24 mouse cellular contexts compared by ENCODE assay signal in the genomic region with DNA sequence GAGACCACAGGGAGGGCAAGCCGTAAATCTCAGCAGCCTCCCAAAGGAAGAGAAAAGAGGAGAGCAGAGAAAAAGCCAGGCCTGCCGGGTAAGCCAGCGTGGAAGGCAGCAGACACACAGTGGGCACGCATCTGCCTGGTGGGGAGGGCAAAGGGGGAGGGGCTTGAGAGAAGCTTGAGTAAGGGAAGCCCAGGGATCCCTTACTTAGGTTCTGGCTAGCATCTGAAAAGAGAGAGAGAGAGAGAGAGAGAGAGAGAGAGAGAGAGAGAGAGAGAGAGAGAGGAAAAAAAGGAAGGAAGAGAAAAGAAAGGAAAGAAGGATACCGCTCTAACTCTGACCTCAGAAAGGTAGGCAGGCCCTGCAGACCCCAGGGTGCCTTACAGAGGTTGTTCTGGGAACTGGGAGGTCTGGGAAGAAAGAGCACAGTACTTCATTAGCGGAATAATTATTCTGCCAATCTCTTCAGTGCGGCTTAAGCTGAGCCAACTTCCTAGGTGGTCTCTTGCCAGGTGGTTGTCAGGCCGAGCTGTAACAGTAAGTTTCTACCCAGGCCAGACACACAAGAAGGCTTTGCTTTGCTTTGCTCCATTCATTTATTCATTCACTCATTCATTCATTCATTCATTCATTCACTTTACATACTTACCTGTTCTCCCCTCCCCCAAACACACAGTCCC. TPM values are rescaled to one million over a fixed set of nuclear protein-coding genes. Genes with fewer than 3 reads are reported as not detected.
A peak's percentile ranks its signal among the peaks of the same experiment; 100 is the strongest.
DNase-seq lines count a peak whose midpoint lies in the region; ATAC-seq and TF ChIP-seq lines count a peak whose summit lies in the region.
"Had no signal": no experiment of that assay in that cellular context is flagged by ENCODE, and none has a peak within 500 bp of the region (broad histone marks: within the 10 kb centered on the region; RNA-seq: fewer than 3 reads in every experiment).

No protein-coding gene starts in this region.

- no peaks in the 10 kb centered on the region for H3K9me3 ChIP-seq in forebrain, embryonic 11.5 days (ENCODE audit: control insufficient read depth, low read length)
- no peaks in the 10 kb centered on the region for H3K9me3 ChIP-seq in forebrain, postnatal 0 days (ENCODE audit: low read length)
- H3K9me3 ChIP-seq in forebrain, embryonic 14.5 days (replicated peaks; ENCODE audit: control insufficient read depth, low read length): no peaks in the 10 kb centered on the region
- H3K9me3 ChIP-seq in limb, embryonic 14.5 days (ENCODE audit: control insufficient read depth, low read length): no peaks in the 10 kb centered on the region
- no peaks in the 10 kb centered on the region for H3K9me3 ChIP-seq in liver, embryonic 11.5 days (ENCODE audit: control insufficient read depth, low read length)
- H3K9me3 ChIP-seq: G1E; heart, embryonic 15.5 days; midbrain, embryonic 10.5 days had no signal

- TF ChIP-seq CTCF in forebrain, postnatal 0 days (IDR thresholded peaks at IDR 0.05; ENCODE audit: low read depth): no peak

- peak; percentile 71 for ATAC-seq in forebrain, embryonic 11.5 days (replicated peaks; ENCODE audit: low FRiP score)
- no peak for ATAC-seq in forebrain, postnatal 0 days
- ATAC-seq in forebrain, embryonic 14.5 days: peak; percentile 83
- no peak for ATAC-seq in limb, embryonic 14.5 days (ENCODE audit: low FRiP score, low read depth)
- no peak for ATAC-seq in liver, embryonic 11.5 days (replicated peaks; ENCODE audit: low FRiP score)
- ATAC-seq: inflammation-experienced regulatory T-cells, adult 6 months had no signal

- 13% methylated on average over 8 of the region's 8 CpGs for WGBS in forebrain, embryonic 11.5 days
- WGBS in forebrain, postnatal 0 days: 9% methylated on average over 8 of the region's 8 CpGs
- WGBS in forebrain, embryonic 14.5 days: 8% methylated on average over 8 of the region's 8 CpGs
- WGBS in limb, embryonic 14.5 days: 18% methylated on average over 8 of the region's 8 CpGs
- WGBS in liver, embryonic 11.5 days: 35% methylated on average over 8 of the region's 8 CpGs

- H3K4me2 ChIP-seq in forebrain, embryonic 11.5 days (ENCODE audit: low read depth, low read length, severe bottlenecking): no peak overlapping the region
- H3K4me2 ChIP-seq in forebrain, postnatal 0 days (ENCODE audit: low read depth): no peak overlapping the region
- no peak overlapping the region for H3K4me2 ChIP-seq in forebrain, embryonic 14.5 days (ENCODE audit: low read length)
- no peak overlapping the region for H3K4me2 ChIP-seq in limb, embryonic 14.5 days (replicated peaks; ENCODE audit: low read depth, low read length, severe bottlenecking)
- H3K4me2 ChIP-seq in liver, embryonic 11.5 days: no peak overlapping the region
- H3K4me2 ChIP-seq: heart, embryonic 15.5 days had no signal

- TF ChIP-seq POLR2A in limb, embryonic 14.5 days (IDR thresholded peaks at IDR 0.05; ENCODE audit: borderline replicate concordance, extremely low read depth, insufficient read depth, insufficient read length): no peak

- H3K9ac ChIP-seq in forebrain, embryonic 11.5 days (ENCODE audit: low read length): no peak overlapping the region
- H3K9ac ChIP-seq in forebrain, postnatal 0 days: no peak overlapping the region
- H3K9ac ChIP-seq in forebrain, embryonic 14.5 days (ENCODE audit: low read length): no peak overlapping the region
- no peak overlapping the region for H3K9ac ChIP-seq in limb, embryonic 14.5 days (ENCODE audit: low read depth, low read length, severe bottlenecking)
- H3K9ac ChIP-seq in liver, embryonic 11.5 days (ENCODE audit: low read depth, low read length): no peak overlapping the region
- H3K9ac ChIP-seq: heart, embryonic 15.5 days had no signal

- H3K4me3 ChIP-seq in forebrain, embryonic 11.5 days (ENCODE audit: low read depth, low read length): no peak overlapping the region
- H3K4me3 ChIP-seq in forebrain, postnatal 0 days (ENCODE audit: low read depth, low read length): no peak overlapping the region
- no peak overlapping the region for H3K4me3 ChIP-seq in forebrain, embryonic 14.5 days (ENCODE audit: low read depth, low read length)
- no peak overlapping the region for H3K4me3 ChIP-seq in limb, embryonic 14.5 days (replicated peaks; ENCODE audit: low read length)
- H3K4me3 ChIP-seq in liver, embryonic 11.5 days (ENCODE audit: low read depth, low read length): no peak overlapping the region
- H3K4me3 ChIP-seq: heart, adult 2 months; heart, embryonic 15.5 days; midbrain, embryonic 10.5 days had no signal

- H3K36me3 ChIP-seq in forebrain, embryonic 11.5 days (ENCODE audit: control insufficient read depth, insufficient read depth, low read length): no peaks in the 10 kb centered on the region
- H3K36me3 ChIP-seq in forebrain, postnatal 0 days (ENCODE audit: insufficient read depth): no peaks in the 10 kb centered on the region
- no peaks in the 10 kb centered on the region for H3K36me3 ChIP-seq in forebrain, embryonic 14.5 days (ENCODE audit: control insufficient read depth, insufficient read depth, low read length)
- no peaks in the 10 kb centered on the region for H3K36me3 ChIP-seq in limb, embryonic 14.5 days (ENCODE audit: control insufficient read depth, insufficient read depth, low read length)
- H3K36me3 ChIP-seq in liver, embryonic 11.5 days (ENCODE audit: control insufficient read depth, insufficient read depth, low read length): no peaks in the 10 kb centered on the region
- H3K36me3 ChIP-seq: G1E; heart, embryonic 15.5 days; midbrain, embryonic 10.5 days had no signal

- intact Hi-C loops in left cerebral cortex, postnatal 4 days (cut with DNase I): no loop called here

- no peaks in the 10 kb centered on the region; the same call in 1 of the 2 replicates for H3K4me1 ChIP-seq in forebrain, embryonic 11.5 days (replicated peaks; ENCODE audit: control insufficient read depth, insufficient read depth, low read length)
- 0 out of 2 replicates have a peak, but pooled peaks cover 3% of the 10 kb centered on the region for H3K4me1 ChIP-seq in forebrain, postnatal 0 days (ENCODE audit: insufficient read depth)
- H3K4me1 ChIP-seq in forebrain, embryonic 14.5 days (ENCODE audit: control insufficient read depth, insufficient read depth, low read length): peaks cover 10% of the 10 kb centered on the region
- peaks cover 11% of the 10 kb centered on the region for H3K4me1 ChIP-seq in limb, embryonic 14.5 days (ENCODE audit: control insufficient read depth, insufficient read depth, low read length)
- no peaks in the 10 kb centered on the region for H3K4me1 ChIP-seq in liver, embryonic 11.5 days (replicated peaks; ENCODE audit: control insufficient read depth, insufficient read depth, low read length)
- H3K4me1 ChIP-seq: heart, embryonic 15.5 days had no signal

- no peak overlapping the region for H3K27ac ChIP-seq in forebrain, embryonic 11.5 days (ENCODE audit: low read depth, low read length)
- no peak overlapping the region for H3K27ac ChIP-seq in forebrain, postnatal 0 days (ENCODE audit: low read depth, low read length)
- no peak overlapping the region for H3K27ac ChIP-seq in forebrain, embryonic 14.5 days (ENCODE audit: low read depth, low read length)
- no peak overlapping the region for H3K27ac ChIP-seq in limb, embryonic 14.5 days (replicated peaks; ENCODE audit: low read depth, low read length)
- no peak overlapping the region for H3K27ac ChIP-seq in liver, embryonic 11.5 days (ENCODE audit: low read depth, low read length)
- H3K27ac ChIP-seq: heart, adult 2 months; heart, embryonic 15.5 days; midbrain, embryonic 10.5 days had no signal

- H3K27me3 ChIP-seq in forebrain, embryonic 11.5 days (ENCODE audit: control insufficient read depth, insufficient read depth, low read length): 0 out of 2 replicates have a peak, but pooled peaks cover 2% of the 10 kb centered on the region
- no peaks in the 10 kb centered on the region for H3K27me3 ChIP-seq in forebrain, postnatal 0 days (ENCODE audit: insufficient read depth, low read length)
- H3K27me3 ChIP-seq in forebrain, embryonic 14.5 days (replicated peaks; ENCODE audit: control insufficient read depth, insufficient read depth, low read length): no peaks in the 10 kb centered on the region
- H3K27me3 ChIP-seq in limb, embryonic 14.5 days (ENCODE audit: control insufficient read depth, insufficient read depth, low read length): no peaks in the 10 kb centered on the region
- no peaks in the 10 kb centered on the region for H3K27me3 ChIP-seq in liver, embryonic 11.5 days (replicated peaks; ENCODE audit: control insufficient read depth, insufficient read depth, low read length)
- H3K27me3 ChIP-seq: heart, embryonic 15.5 days had no signal

- no peak for DNase-seq in forebrain, embryonic 11.5 days (ENCODE audit: low spot score)
- DNase-seq in forebrain, postnatal 0 days: no peak
- peak; percentile 53 for DNase-seq in left cerebral cortex, postnatal 4 days
- DNase-seq in left cerebral cortex, adult 18-20 months (ENCODE audit: low spot score in 2 of 2): no peak
- DNase-seq in forebrain, embryonic 14.5 days (ENCODE audit: low spot score): peak; percentile 79
- DNase-seq in limb, embryonic 14.5 days (ENCODE audit: low spot score): peak; percentile 30
- DNase-seq in liver, embryonic 11.5 days (ENCODE audit: low spot score): no peak
- no peak for DNase-seq in adrenal gland, postnatal 14 days
- DNase-seq: adrenal gland, postnatal 25 days; cerebellum, adult 18-20 months; gastrocnemius, postnatal 14 days; heart, adult 2 months; kidney, adult 2 months; kidney, postnatal 36 days; lung, adult 18-20 months; lung, postnatal 4 days had no signal

RNA-seq across cellular contexts. Expression of a gene that starts 14.5 kb away (rescaled TPM):
- polyA plus RNA-seq in forebrain, embryonic 11.5 days (2014; fragmentation: Nextera tagmentation; extraction: Ambion mirVana): 2.1 and 2.9 TPM in 2 replicates
- total RNA-seq in forebrain, postnatal 0 days (2014; rRNA removed): 0.10 and 0.69 TPM in 2 replicates
- polyA plus RNA-seq in forebrain, postnatal 0 days (2015; fragmentation: Nextera tagmentation; extraction: Ambion mirVana): 0.24 and 0.68 TPM in 2 replicates
- 1 to 10 TPM; 1.6 to 2.2 TPM for total RNA-seq in left cerebral cortex, postnatal 4 days (2021)
- total RNA-seq in left cerebral cortex, adult 18-20 months (2021): 1 to 10 TPM; 1.1 to 1.9 TPM
- 1.0 and 1.2 TPM in 2 replicates for polyA plus RNA-seq in forebrain, embryonic 14.5 days (2014; fragmentation: Nextera tagmentation; extraction: Ambion mirVana)
- polyA plus RNA-seq in limb, embryonic 14.5 days (2012; rRNA removed): 0.41 and 0.53 TPM in 2 replicates
- 1.6 and 2.0 TPM in 2 replicates for polyA plus RNA-seq in limb, embryonic 14.5 days (2014; fragmentation: Nextera tagmentation; extraction: Ambion mirVana)
- 2.9 TPM in 2 replicates for polyA plus RNA-seq in liver, embryonic 11.5 days (2014; fragmentation: Nextera tagmentation; extraction: Ambion mirVana)
- 0.30 and 0.75 TPM in 2 replicates for total RNA-seq in adrenal gland, postnatal 14 days (2021)
- total RNA-seq: heart, adult 2 months; liver, adult 2 months had no signal
- polyA plus RNA-seq: G1E; heart, adult 2 months; kidney, adult 2 months; liver, adult 2 months; small intestine, adult 2 months had no signal

RNA-seq across cellular contexts. Expression of a gene that starts 50.7 kb away (rescaled TPM):
- not detected in 2 replicates for polyA plus RNA-seq in forebrain, embryonic 11.5 days (2014; fragmentation: Nextera tagmentation; extraction: Ambion mirVana)
- total RNA-seq in forebrain, postnatal 0 days (2014; rRNA removed): 0.38 and 0.54 TPM in 2 replicates
- 0.33 and 0.51 TPM in 2 replicates for polyA plus RNA-seq in forebrain, postnatal 0 days (2015; fragmentation: Nextera tagmentation; extraction: Ambion mirVana)
- total RNA-seq in left cerebral cortex, postnatal 4 days (2021): under 1 TPM in 1 of 2 experiments, not detected in 1; 0.44 TPM
- total RNA-seq in left cerebral cortex, adult 18-20 months (2021): under 1 TPM; 0.33 to 0.49 TPM
- polyA plus RNA-seq in forebrain, embryonic 14.5 days (2014; fragmentation: Nextera tagmentation; extraction: Ambion mirVana): 0.09 TPM in 1 of 2 replicates, not detected in the other
- polyA plus RNA-seq in limb, embryonic 14.5 days (2012; rRNA removed): 0.11 and 0.12 TPM in 2 replicates
- polyA plus RNA-seq in limb, embryonic 14.5 days (2014; fragmentation: Nextera tagmentation; extraction: Ambion mirVana): 0.32 and 0.43 TPM in 2 replicates
- not detected in 2 replicates for polyA plus RNA-seq in liver, embryonic 11.5 days (2014; fragmentation: Nextera tagmentation; extraction: Ambion mirVana)
- total RNA-seq in adrenal gland, postnatal 14 days (2021): not detected in 2 replicates
- total RNA-seq: adrenal gland, postnatal 25 days; gastrocnemius, postnatal 14 days; heart, adult 2 months; hematopoietic stem cell, adult 5-6 weeks; liver, adult 2 months had no signal
- polyA plus RNA-seq: embryonic facial prominence, embryonic 11.5 days; G1E; inflammation-experienced regulatory T-cells, adult 6 months; kidney, adult 2 months; liver, adult 2 months; small intestine, adult 2 months had no signal

Comparison
In these comparisons a context has a peak if more than half of its experiments do, and no peak if none do; other contexts are left out.
1. ATAC-seq: peak in forebrain, embryonic 11.5 days (single experiment) and forebrain, embryonic 14.5 days (single experiment); none in forebrain, postnatal 0 days (single experiment), limb, embryonic 14.5 days (single experiment) and liver, embryonic 11.5 days (single experiment).
2. DNase-seq: peak in left cerebral cortex, postnatal 4 days (single experiment), forebrain, embryonic 14.5 days (single experiment) and limb, embryonic 14.5 days (single experiment); none in forebrain, embryonic 11.5 days (single experiment), forebrain, postnatal 0 days (single experiment), left cerebral cortex, adult 18-20 months (0 of 2), liver, embryonic 11.5 days (single experiment) and adrenal gland, postnatal 14 days (single experiment).